Mouse (Mus musculus) kidney, postnatal 0 days (tissue): Measurements from ENCODE around the gene Pla2g2e. TPM values are rescaled to one million over a fixed set of nuclear protein-coding genes. Genes with fewer than 3 reads are reported as not detected.

Experiments used
- ATAC-seq: fragments of 200-750 bp; cut with Nextera tagmentation; replicated peaks from 2 replicates; pipeline ENCODE4 v1.8.0; 2017; ENCODE audit warnings: low read depth, moderate number of reproducible peaks, moderate TSS enrichment, moderate library complexity; ENCODE audit not compliant: low FRiP score
- DNase-seq: peaks from one replicate; pipeline ENCODE4 v3.0.0-alpha.2; 2016; ENCODE audit warnings: low spot score
- H3K27ac ChIP-seq: fragments of 300-500 bp; sonication (generic); 2 replicates; pipeline ENCODE4 v1.5.1; 2014; ENCODE audit warnings: mild to moderate bottlenecking
- H3K27me3 ChIP-seq: fragments of 300-500 bp; sonication (generic); 2 replicates; pipeline ENCODE4 v1.6.1; 2014; ENCODE audit warnings: low read length, mixed read lengths; ENCODE audit not compliant: insufficient read depth
- H3K36me3 ChIP-seq: fragments of 300-500 bp; sonication (generic); 2 replicates; pipeline ENCODE4 v1.6.1; 2014; ENCODE audit warnings: low read length, mixed read lengths; ENCODE audit not compliant: insufficient read depth
- H3K4me1 ChIP-seq: fragments of 300-500 bp; sonication (generic); replicated peaks from 2 replicates; pipeline ENCODE4 v1.6.1; 2014; ENCODE audit warnings: antibody characterized with exemption, low read length, mixed read lengths; ENCODE audit not compliant: insufficient read depth
- H3K4me2 ChIP-seq: fragments of 300-500 bp; sonication (generic); 2 replicates; pipeline ENCODE4 v1.6.1; 2014; ENCODE audit warnings: mild to moderate bottlenecking, low read length, moderate library complexity, mixed read lengths
- H3K4me3 ChIP-seq: fragments of 300-500 bp; sonication (generic); replicated peaks from 2 replicates; pipeline ENCODE4 v1.5.1; 2014; ENCODE audit warnings: low read depth, low read length
- H3K9ac ChIP-seq: fragments of 300-500 bp; sonication (generic); 2 replicates; pipeline ENCODE4 v1.6.1; 2014; ENCODE audit warnings: low read depth, low read length
- H3K9me3 ChIP-seq: fragments of 300-500 bp; sonication (generic); replicated peaks from 2 replicates; pipeline ENCODE4 v1.6.1; 2016; ENCODE audit warnings: low read length, inconsistent platforms, mixed read lengths
- CTCF ChIP-seq: IDR thresholded peaks from 2 replicates; pipeline ENCODE4 v1.5.1; 2016; ENCODE audit warnings: antibody characterized with exemption, low read depth, mild to moderate bottlenecking, moderate library complexity
- WGBS: fragments of 180-500 bp; shearing (Covaris S2); extraction: QIAGEN DNeasy Blood & Tissue Kit; methylation state at CpG from one replicate; pipeline ENCODE4 v1.1.7; 2014; 5-methylcytosine and 5-hydroxymethylcytosine counted together
- polyA plus RNA-seq: library from polyadenylated mRNA; unstranded; fragments of >200 nt; fragmentation: Nextera tagmentation; extraction: Ambion mirVana; gene quantifications from 2 replicates; pipeline ENCODE4 v1.2.1, GENCODE M21; 2015

Gene Pla2g2e
- polyA plus RNA-seq, 1 experiment from 2014 or later, result not detected

GRCm38 (mm10) chr4:138856491-138856890 lies 21.3 kb upstream of the Pla2g2e start:
- peak; percentile 19; the same call in 1 of the 2 replicates for ATAC-seq
- no peak overlapping the region for H3K27ac ChIP-seq
- H3K4me3 ChIP-seq, result no peak overlapping the region
- peak; percentile 93 for DNase-seq
- no peaks in the 10 kb centered on the region for H3K36me3 ChIP-seq
- H3K4me2 ChIP-seq, result no peak overlapping the region
- peak; percentile 100 for TF ChIP-seq CTCF
- no peaks in the 10 kb centered on the region for H3K9me3 ChIP-seq
- WGBS, result 21% methylated on average over 7 of the region's 7 CpGs
- no peaks in the 10 kb centered on the region for H3K4me1 ChIP-seq
- H3K9ac ChIP-seq, result no peak overlapping the region
- no peaks in the 10 kb centered on the region for H3K27me3 ChIP-seq

GRCm38 (mm10) chr4:138857576-138857975 lies 20.2 kb upstream of the Pla2g2e start:
- Histone ChIP-seq H3K27me3 (no peaks in the 10 kb centered on the region), H3K27ac (no peak overlapping the region), H3K4me1 (no peaks in the 10 kb centered on the region), H3K9ac (no peak overlapping the region), H3K4me3 (no peak overlapping the region), H3K36me3 (no peaks in the 10 kb centered on the region), H3K4me2 (no peak overlapping the region), H3K9me3 (no peaks in the 10 kb centered on the region)
- DNase-seq (no peak), ATAC-seq (no peak)
- WGBS, result 84% methylated on average over 10 of the region's 10 CpGs
- no peak for TF ChIP-seq CTCF

DNA sequence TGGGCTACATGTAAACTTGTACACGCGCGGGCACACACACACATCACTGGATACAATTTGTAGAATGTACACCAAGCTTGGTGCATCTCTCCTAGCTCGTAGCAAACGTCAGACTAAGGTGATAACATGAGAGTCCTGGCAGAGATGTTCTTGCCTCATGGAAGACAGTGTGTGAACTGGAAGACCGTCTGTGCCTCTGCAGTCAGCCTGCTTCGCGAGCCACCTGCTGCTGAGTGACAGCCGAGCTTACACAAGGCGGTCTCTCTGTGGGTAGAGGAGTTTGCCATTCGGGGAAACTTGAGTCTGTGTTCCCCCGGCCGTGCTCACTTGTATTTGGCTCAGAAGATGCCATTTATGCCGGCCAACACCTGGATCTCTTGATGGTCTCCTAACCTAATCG lies 19.3 kb upstream of the Pla2g2e start:
- H3K9me3 ChIP-seq, result no peaks in the 10 kb centered on the region
- TF ChIP-seq CTCF, result no peak
- no peak overlapping the region for H3K4me3 ChIP-seq
- no peaks in the 10 kb centered on the region for H3K36me3 ChIP-seq
- WGBS, result 80% methylated on average over 15 of the region's 15 CpGs
- no peak overlapping the region for H3K9ac ChIP-seq
- no peaks in the 10 kb centered on the region for H3K4me1 ChIP-seq
- no peak overlapping the region for H3K27ac ChIP-seq
- H3K4me2 ChIP-seq, result no peak overlapping the region
- DNase-seq (no peak), ATAC-seq (no peak)
- H3K27me3 ChIP-seq, result no peaks in the 10 kb centered on the region

- Histone ChIP-seq H3K9ac (no peak overlapping the region), H3K9me3 (no peaks in the 10 kb centered on the region), H3K4me2 (peak overlapping the region; percentile 49), H3K4me1 (no peaks in the 10 kb centered on the region), H3K27ac (no peak overlapping the region), H3K36me3 (no peaks in the 10 kb centered on the region), H3K27me3 (no peaks in the 10 kb centered on the region), H3K4me3 (no peak overlapping the region)
- ATAC-seq (no peak), DNase-seq (peak; percentile 80)
- TF ChIP-seq CTCF, result peak; percentile 69
- WGBS, result 20% methylated on average over 9 of the region's 9 CpGs
Observed at GRCm38 (mm10) chr4:138859245-138859644, 18.5 kb upstream of the Pla2g2e start.

DNA sequence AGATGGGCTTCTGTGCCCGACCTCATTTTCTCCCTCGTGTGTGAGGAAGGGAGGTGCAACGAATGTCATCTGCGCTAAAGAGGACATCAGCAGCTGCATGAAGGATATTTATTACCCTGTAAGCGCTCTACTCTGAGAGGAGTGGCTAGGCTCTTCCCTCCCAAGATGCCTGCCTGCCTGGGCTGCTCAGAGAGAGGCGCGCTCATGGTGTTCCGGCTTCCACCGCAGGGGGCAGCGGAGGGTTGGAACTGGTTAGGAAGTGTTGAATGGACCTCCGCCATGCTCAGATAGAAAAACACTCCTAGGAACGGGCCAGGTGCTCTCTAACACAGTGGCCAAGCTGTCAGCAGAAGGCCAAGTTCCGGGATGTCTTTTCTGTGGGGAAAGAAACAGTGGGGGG lies 18.0 kb upstream of the Pla2g2e start:
- H3K4me1 ChIP-seq, result no peaks in the 10 kb centered on the region
- H3K27ac ChIP-seq, result no peak overlapping the region
- DNase-seq (peak; percentile 91), ATAC-seq (peak; percentile 62)
- peak overlapping the region; percentile 49 for H3K4me2 ChIP-seq
- no peaks in the 10 kb centered on the region for H3K27me3 ChIP-seq
- peak; percentile 74 for TF ChIP-seq CTCF
- no peak overlapping the region for H3K9ac ChIP-seq
- H3K9me3 ChIP-seq, result no peaks in the 10 kb centered on the region
- 4% methylated on average over 13 of the region's 13 CpGs for WGBS
- H3K4me3 ChIP-seq, result no peak overlapping the region
- no peaks in the 10 kb centered on the region for H3K36me3 ChIP-seq

DNA sequence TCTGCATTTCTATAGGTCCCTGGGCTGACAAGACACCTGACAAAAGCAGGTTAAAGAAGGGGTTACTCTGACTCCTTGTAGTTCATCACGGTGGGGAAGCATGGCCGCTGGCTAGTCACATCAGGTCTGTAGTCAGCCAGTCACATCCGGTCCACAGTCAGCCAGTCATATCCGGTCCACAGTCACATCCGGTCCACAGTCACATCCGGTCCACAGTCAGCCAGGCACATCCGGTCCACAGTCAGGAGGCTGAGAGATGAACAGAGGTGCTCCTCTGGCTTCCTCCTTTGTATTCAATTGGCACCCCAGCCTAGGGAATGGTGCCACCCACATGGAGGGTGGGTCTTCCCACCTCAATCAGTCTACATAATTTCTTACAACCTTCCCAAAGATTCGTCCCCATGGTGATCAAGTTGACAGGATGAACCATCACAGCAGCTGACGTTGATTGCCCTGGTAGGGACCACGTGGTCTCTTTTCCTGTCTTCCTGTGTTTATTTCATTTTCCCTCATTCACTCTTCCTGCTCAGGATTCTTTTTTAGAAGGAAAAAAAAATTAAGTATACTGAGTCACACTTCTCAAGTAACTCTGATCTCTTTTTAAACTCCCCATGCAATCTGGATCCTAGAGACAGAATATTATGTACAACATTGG lies 14.3 kb upstream of the Pla2g2e start, which contains the start of gene Pla2g5:
Pla2g5 (minus strand) TSS at position 139 of the 655 bp plus-strand sequence.
- TF ChIP-seq CTCF, result no peak
- ATAC-seq (no peak), DNase-seq (no peak)
- H3K9ac ChIP-seq, result no peak within 1 kb of the TSS
- no peaks in the 10 kb centered on the region for H3K4me1 ChIP-seq
- H3K27ac ChIP-seq, result no peak within 1 kb of the TSS
- no peak within 1 kb of the TSS for H3K4me2 ChIP-seq
- no peaks in the 10 kb centered on the region for H3K9me3 ChIP-seq
- WGBS, result 68% methylated on average over 10 of the region's 10 CpGs
- no peak within 1 kb of the TSS for H3K4me3 ChIP-seq
- no peaks in the 10 kb centered on the region for H3K36me3 ChIP-seq
- H3K27me3 ChIP-seq, result no peaks in the 10 kb centered on the region

GRCm38 (mm10) chr4:138865092-138865491 lies 12.7 kb upstream of the Pla2g2e start:
- Histone ChIP-seq H3K4me1 (no peaks in the 10 kb centered on the region), H3K27ac (no peak overlapping the region), H3K9ac (no peak overlapping the region), H3K36me3 (no peaks in the 10 kb centered on the region), H3K27me3 (no peaks in the 10 kb centered on the region), H3K4me2 (no peak overlapping the region), H3K9me3 (no peaks in the 10 kb centered on the region), H3K4me3 (no peak overlapping the region)
- WGBS, result 22% methylated on average over 5 of the region's 5 CpGs
- ATAC-seq (no peak), DNase-seq (no peak)
- no peak for TF ChIP-seq CTCF
